Mouse (Mus musculus): Measurements from ENCODE around the gene Scaf1.

The Scaf1 gene

DNA sequence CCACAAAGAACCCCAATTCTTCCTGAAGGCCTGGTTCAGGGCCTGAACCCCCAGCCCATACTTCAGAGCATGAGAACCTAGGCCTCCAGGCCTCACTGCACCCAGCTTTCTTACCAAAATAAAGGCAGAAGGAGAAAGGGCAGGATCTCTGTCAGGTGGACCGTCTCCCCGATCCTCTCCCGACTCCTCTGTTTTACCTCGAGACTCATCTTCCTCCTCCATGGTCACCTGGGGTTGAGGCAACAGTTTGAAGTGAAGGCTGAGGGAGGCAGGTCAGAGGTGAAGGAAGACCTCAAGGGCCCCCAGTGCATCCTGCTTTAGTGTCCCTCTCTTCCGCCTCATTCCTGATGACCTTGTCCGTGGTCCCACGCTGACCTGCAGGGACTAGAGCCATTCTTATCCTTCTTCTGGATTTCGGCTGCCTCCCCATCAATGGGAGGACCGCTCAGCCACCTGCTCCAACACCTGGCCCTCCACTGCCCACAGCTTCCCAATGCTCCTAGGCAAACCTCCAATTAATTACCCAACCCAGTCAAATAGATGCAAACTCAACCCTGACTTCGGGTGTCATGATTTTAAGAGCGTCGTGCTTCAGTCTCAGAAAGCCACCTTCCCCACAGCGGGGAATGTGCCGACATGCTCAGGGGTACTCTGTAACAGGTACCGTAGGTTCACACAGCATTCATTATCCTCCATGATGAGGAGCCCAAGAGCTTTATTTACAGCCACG, 2.6 kb downstream of the Scaf1 start:
- DNase-seq, result no peak

DNA sequence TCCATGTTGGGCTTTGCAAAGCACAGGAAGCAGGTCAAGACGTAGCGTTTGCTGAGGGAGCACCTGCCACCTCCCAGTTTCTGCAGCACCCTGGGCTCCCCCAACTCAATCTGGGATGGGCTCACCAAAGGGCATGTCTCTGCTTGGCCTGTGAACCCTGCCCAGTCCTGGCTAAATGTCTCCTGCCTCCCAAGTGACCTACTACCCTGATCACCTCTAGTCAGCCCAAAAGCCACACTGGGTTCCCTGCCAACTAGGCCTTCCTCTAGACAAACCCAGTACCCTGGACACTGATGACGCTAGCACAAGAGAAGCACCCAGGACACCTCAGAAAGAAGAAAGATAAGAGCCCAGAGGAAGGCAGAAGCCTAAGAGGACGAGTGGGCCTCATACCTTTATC, 3.3 kb downstream of the Scaf1 start:
- no peak for DNase-seq

DNA sequence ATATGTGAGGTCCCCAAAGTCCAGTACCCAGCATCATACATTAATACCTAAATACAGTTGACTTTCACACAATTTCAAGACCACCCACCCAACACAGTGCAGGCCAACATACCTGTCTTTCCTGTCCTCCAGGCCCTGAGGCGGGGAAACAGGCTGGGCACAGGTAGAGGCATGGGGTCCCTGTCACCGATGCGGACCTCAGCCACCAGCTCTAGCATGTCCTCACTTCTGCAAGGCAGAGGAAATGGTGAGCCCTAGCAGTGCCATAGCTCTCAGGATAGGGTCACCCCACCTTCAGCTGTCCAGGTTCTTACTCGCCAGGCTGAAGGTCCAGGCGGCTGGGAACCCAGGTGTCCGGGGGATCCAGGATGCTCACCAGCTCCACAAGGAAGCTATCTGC, 4.2 kb downstream of the Scaf1 start:
- DNase-seq, result no peak

DNA sequence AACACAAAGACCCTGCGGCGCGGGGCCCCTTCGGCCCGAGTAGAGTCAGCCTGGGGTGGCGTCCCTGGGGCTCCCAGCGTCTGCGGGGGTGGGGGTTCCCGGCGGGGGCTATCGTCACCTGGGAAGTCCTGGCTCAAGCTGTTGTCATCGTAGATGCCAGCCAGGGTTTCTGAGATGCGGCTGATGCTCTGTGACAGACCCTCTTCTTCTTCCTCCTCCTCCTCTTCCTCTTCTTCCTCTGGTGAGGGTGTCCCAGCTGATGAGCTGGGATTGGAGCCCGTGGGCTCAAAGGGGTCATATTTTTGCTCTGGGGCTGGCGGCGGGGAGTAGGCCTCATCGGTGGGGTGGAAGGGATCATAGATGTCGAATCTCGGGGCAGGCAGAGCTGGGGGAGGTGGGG, 7.8 kb downstream of the Scaf1 start:
- DNase-seq, result no peak

DNA sequence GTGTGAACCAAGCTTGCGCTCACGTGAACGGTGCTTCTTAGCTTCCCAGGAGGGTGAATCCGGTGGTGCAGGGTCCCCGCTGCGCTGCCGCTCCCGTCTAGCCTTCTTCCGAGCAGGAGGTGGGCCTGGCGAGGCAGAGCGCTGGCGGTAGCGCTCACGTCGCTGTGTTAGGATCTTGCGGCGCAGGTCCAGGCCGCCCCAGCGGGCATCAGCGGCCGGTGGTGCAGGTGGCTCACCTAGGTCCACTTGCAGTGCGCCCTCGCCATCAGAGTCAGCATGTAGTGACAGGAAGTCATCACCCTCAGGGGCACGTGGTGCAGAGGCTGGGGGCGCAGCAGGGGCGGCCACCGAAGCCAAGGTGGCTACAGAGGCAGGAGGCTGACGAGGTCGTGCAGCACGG, 8.3 kb downstream of the Scaf1 start:
- DNase-seq, result no peak

DNA sequence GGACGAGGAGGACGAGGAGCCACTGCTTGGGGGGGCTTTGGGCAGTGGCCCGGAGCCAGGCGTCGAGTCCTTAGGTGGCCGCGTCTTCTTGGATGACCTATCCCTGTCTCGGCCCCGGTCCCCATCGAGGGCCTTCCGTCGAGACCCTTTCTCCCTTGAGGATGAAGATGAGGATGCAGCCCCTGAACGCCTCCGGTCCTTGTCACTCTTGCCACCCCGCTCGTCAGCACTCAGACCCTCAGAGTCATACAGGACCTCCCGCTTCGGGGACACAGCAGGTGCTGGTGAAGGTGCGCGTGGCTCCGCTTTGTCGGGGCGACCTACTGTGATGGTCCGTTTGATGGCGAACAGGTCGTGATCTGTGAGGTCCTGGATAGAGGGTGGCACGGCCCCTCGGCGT, 9.0 kb downstream of the Scaf1 start:
- no peak for DNase-seq

DNA sequence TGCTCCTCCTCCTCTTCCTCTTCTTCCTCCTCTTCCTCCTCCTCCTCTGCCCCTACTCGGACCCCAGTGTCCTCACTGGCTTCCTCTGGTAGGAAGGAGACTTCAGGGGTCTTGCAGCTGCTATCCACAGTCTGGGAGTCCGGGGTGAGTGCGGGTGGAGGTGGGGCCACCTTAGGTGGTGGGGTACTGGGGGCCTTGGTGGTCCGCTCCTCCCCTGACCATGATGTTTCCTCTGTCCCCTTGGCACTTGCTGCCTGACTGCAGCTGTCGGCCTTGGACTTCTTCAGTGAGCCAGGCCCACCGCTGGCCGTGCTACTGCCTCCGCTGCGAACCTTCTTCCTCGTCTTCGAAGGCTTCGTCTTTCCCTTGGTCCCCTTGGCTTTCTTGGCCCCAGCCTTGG, 9.7 kb downstream of the Scaf1 start:
- no peak for DNase-seq

DNA sequence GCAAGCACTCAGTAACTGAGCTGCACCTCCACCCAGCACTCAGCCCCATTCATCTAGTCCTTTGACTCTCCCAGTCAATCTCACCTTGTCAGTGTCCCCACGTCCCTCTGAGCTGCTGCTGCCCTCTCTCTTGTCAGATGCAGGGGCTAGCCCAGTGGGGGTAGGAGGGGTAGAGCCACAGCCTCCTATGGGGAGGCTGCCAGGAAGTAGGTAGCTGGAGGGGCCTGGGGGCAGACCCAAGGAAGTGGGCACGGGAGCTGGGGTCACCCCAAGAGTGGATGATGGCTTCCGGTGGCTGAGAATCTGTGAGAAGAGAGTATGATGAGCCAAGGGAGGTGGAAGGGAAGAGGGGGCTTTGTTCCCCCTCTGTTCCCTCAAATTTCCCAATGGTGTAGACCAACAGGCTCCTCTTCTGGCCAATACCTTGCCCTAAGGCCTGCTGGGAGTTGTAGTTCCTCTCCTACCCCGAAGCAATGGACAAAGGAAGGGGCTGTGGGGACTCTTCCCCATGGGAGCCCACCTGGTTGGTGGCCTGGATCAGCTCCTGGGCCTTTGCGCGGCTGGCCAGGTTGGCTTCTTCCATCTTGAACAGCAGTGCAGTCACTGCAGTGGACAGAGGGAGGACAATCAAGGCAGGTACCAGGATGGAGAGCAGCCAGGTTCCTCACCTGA, 10.7 kb downstream of the Scaf1 start:
- DNase-seq, result no peak

DNA sequence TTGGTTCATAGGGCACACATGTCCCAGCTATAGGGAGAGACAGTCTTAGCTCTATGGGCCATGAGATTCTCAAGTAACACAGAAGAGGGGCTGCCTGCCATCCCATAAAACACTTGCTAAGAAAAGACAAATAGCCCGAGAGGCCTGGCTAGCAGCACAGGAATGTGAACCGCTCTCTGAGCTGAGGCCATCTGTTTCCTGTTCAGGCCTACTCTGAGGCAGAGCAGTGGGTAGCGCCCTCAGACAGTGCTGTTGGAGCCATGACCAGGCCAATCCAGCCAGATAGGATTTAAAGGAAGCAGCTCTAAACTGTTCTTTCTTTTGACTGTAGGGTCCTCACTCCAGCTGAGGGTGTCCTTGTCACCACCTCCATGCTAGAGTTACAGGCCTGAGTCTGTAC, 11.6 kb downstream of the Scaf1 start:
- DNase-seq, result no peak

DNA sequence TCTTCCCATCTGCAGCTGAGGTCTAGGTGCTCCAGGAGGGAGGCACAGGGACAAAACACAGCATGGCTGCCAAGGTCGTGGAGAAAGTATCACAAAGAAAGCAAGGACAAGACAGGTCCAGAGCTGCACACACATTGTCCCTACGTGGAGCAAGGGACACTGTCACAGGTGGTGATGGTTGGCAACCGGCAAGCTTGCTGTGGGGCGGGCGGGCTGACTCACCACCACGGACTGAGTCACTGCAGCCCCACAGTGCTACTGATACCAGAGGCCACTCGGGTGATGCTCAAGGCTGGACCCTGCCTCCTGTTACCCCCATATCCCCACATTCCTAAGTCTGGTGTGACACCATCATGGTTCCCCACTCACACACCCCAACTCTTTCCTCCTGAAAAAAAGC, 13.7 kb downstream of the Scaf1 start:
- no peak for DNase-seq

DNA sequence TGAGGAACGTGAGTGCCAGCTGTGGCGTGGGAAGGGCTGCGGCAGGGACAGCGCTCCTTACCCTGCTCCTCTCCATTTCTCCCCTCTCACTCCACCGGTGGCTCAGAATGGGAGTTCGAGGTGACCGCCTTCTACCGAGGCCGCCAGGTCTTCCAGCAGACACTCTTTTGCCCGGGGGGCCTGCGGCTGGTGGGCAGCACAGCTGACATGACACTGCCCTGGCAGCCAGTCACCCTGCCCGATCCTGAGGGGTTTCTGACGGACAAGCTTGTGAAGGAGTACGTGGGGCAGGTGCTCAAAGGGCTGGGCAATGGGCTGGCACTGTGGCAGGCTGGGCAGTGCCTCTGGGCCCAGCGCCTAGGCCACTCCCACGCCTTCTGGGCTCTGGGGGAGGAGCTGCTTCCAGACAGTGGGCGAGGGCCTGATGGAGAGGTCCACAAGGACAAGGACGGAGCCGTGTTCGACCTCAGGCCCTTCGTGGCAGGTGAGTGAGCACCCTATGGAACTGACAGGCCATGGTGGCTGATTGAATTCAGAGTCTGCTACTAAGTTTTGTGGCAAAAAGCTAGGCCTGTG, 15.5 kb downstream of the Scaf1 start:
- no peak for DNase-seq

DNA sequence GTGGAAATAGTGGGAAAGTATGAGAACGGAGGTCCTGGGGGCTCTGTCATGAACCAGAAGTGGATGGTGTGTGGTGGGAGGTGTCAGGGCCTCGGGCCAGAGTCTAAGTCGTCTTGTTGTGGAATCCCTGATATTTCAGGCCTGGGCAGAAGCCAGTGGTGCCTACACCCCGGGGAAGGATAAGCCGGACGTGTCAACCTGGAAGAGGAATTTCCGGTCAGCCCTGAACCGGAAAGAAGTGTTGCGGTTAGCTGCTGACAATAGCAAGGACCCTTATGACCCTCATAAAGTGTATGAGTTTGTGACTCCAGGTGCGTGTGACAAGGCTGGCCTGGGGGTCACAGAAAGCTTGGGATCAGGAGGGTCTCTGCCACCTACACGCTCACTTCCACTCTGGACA, 16.4 kb downstream of the Scaf1 start:
- no peak for DNase-seq

DNA sequence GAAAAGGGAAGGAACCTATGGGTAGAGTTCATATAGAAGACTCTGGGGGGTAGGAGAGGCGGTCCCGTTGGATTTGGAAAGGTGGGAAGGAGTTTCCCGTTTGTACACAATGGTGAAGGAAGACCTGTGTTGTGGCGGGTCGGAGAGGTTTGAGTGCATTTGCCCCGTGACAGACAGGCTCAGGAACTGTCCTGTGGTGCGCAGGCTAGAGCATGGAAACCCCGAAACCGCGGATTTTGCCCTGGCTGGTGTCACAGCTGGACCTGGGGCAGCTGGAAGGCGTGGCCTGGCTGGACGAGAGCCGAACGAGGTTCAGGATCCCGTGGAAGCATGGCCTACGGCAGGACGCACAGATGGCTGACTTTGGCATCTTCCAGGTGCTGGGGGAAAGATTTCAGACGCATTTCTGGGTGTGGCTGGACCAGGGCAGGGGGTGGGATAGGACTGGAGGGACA, 17.6 kb downstream of the Scaf1 start, which contains the start of gene Bcl2l12:
TSS of gene Bcl2l12 (minus strand) at position 212 of the 455 bp plus-strand sequence.
- DNase-seq, result peak; percentile 38

DNA sequence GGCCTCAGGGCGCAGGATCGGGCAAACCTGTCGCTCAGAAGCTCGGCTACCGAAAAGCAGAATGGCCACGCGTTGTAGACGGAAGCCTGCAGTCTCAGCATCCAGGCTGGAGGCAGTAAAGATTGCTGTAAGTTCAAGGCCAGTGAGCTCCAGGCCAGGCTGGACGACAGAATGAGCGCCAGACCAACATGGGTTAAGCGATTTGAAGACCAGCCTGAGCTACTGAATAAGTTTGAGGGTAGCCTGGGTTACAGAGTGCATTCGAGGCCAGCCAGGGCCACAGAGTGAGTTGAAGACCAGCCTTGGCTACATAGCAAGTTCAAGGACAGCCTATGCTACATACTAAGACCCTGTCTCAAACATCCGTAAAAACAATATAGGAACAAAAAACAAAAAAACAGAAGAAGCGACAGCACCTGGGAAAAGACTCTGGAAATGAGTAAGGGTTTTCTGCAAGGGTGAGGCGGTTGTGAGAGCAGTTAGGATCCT, 18.2 kb downstream of the Scaf1 start:
- DNase-seq, result no peak

DNA sequence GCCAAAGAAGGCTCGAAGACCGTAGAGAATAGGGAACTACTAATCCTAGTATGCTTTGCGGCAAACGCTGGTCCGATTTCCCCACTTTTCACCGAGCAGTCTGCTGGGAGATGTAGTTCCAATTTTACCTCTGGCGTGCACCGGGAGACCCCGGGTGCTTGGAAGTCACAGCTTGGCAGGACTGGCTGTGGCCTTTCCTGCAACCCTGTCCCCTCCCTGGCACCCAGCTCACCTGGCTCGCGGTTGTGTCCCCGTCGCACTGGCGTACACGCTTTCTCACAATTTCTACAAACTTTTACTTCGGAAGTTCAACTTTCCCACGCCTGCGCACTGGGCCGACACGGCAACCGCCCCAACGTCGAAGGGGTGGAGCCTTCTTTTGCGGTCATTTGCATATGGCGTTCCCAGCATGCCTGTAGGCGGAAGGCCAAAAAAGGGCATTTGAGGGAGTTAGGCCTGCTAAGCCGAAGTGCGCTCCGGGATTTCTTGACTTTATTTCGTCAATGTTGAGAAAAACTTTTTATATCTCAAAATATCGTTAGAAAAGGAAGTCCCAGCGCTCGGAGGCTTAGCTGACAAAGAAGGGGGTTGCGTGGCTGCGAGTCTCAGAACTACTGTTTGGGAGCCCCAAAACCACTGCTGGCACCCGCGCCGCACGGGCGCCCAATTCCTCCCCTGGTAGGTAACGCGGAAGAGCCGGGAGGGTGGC, 18.8 kb downstream of the Scaf1 start, which contains the start of gene Irf3:
TSS of gene Irf3 (plus strand) at position 418 of the 709 bp plus-strand sequence.
- DNase-seq, result peak; percentile 97

DNA sequence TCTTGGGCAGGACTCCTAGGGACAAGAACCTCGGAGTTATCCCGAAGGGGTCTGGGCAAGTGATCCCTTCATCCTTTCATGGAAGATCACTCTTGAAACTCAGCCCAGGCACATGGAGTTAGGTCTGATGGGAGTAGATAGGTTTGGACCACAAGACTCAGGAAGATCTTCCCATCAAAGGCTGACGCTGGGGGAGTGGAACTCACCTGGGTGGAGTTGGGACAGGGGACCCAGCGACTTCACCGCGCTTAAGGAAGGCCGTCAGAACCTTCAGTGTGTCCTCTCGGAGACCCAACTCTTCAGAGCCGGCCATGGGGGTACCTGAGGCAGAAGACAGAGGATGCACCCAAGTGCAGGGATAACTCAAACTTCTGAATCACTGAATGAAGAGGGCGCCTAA, 19.5 kb downstream of the Scaf1 start:
- no peak for DNase-seq

DNA sequence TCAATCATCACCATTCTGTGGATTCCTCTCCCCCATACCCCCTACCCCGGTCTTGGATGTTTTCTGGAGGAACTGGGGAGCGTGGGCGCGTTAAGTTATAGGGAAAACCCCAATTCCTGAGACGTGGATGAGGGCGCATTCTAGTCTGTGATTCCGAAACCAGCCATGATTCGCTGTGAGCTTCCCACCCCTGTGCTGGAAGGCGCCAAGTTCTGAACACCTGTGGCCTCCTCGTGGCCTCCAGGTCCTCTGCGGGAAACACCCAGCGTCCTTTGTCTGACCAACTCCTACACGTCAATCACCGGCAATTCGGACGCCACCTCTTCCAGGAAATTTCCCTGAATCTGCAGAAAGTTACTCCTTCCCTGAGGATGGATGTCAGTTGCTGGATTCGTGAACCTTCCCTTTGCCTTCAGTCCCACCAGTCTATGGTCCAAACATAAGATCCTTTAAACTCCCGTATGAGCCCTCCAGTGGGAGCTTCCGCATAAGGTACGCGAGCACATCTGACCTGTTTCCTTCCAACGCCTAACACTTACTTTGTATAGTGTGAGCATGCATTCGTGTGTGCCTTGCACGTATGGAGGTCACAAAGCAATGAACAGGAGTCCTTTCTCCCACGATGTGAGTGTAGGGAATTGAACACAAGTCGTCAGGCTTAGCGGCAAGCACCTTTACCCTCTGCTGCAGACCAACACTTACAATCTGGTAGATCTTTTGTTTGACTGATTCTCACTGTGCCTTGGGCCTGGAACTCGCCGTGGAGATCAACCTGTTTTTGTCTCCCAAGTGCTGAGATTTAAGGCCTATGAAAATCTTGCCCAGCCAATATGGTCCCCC, 29.1 kb downstream of the Scaf1 start:
- DNase-seq, result no peak

DNA sequence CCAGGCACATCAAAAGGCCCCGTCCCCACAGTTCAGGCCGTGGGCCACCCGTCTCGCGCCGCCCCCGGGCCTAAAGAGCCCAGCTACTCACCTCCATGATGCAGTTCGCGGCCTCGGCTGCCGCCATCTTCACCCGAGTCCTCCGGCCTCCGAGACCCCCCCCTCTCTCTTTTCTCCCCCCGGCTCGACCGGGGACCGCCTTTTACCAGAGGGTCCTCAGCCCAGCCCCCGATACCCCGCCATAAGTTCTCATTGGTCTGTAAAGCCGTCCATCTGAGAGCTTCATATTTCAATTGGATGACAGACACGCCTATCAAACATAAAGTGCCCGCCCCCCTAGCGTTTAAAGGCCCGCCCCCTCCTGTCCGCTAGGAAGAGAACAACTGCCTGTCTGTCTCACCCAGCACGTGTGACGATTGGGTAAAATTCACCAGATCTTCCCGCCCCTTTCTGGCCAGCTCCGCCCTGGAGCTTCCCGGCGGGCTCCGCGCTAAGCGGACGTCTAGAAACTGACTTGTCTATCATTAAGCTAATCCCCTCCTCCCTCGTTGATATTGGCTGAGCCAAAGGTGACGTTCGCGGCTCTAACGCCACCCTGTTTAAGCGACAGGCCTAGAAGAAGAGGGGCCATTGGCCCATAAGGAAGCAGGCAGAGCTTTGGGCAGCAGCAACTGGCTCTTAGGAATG, 29.8 kb downstream of the Scaf1 start, which contains the start of gene Prmt1:
TSS of gene Prmt1 (minus strand) at position 377 of the 687 bp plus-strand sequence.
- DNase-seq, result peak; percentile 100

DNA sequence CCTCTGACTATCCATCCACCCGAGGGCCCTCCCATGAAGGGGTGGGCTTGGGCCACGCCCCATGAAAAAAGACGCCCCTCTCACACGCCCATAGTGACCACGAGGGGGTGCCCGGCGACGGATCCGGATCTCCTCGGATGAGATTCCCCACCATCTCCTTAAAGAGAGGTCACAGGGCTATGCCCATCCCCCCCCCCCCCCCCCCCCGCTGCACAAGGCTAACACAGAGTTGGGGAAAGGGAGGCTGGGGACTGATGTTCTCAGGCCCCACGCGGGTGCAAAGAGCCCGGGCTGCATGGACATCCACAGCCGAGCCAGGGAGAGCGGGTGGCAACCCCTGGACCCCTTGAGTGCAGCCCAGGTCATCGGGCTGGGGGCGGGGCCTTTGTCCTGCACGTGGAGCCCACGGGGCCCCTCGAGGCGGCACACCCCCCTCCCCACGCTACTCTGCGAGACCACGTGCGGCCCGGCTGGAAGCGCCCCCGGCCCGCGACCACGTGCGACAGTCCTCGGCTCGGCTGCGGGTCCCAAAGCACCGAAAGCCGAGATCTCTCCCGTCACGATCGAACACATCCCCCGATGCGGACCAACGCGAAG, 30.5 kb downstream of the Scaf1 start:
- peak; percentile 84 for DNase-seq

DNA sequence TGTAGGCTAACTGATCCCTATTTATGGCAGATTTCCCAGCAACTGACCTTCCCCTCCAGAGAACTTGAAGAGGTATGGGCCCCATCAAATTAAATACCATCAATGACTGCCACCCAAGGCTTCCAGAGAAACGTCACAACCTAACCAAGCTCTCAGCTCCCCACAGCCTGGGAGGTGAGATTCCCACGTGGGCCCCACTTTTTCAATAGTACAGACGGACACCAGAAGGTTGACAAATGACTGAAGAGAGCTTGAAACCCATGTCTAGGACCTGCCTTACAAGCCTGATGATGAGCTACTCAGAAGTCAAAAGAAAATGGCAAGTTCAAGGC, 31.4 kb downstream of the Scaf1 start:
- no peak for DNase-seq

Data from retina, postnatal 1 day (tissue).